Mouse (Mus musculus): ENCODE results near the gene 4933415F23Rik.

GRCm38 (mm10) chr1:23117423-23117822 is 15.4 kb upstream of the 4933415F23Rik start:
- TF ChIP-seq CTCF (IDR thresholded peaks at IDR 0.05; ENCODE audit: low read depth), result no peak
- no peak for TF ChIP-seq EP300 (IDR thresholded peaks at IDR 0.05; ENCODE audit: low read depth)

Data from liver, embryonic 14.5 days (tissue).